Mouse (Mus musculus) myocyte (in vitro differentiated cells): ENCODE data around the gene Gnaq. TPM values are rescaled to one million over a fixed set of nuclear protein-coding genes. Genes with fewer than 3 reads are reported as not detected.

Source experiments
- H3K27me3 ChIP-seq: one replicate; pipeline ENCODE4 v1.6.1; 2011; ENCODE audit not compliant: control insufficient read depth, insufficient read depth, insufficient read length
- H3K36me3 ChIP-seq: one replicate; pipeline ENCODE4 v1.6.1; 2011; ENCODE audit not compliant: control insufficient read depth, insufficient read depth
- H3K4me2 ChIP-seq: one replicate; pipeline ENCODE4 v1.6.1; 2011; ENCODE audit warnings: low read depth, control low read depth
- H3K4me3 ChIP-seq: one replicate; pipeline ENCODE4 v1.5.1; 2011; ENCODE audit warnings: mild to moderate bottlenecking, control low read depth, moderate library complexity
- H3K79me2 ChIP-seq: one replicate; pipeline ENCODE4 v1.6.1; 2011; ENCODE audit not compliant: control insufficient read depth, insufficient read depth
- H3ac ChIP-seq: one replicate; pipeline ENCODE4 v1.6.1; 2011; ENCODE audit not compliant: control insufficient read depth, insufficient read length
- CEBPB ChIP-seq: IDR thresholded peaks from 2 replicates; pipeline ENCODE4 v1.6.1; 2011; ENCODE audit warnings: mild to moderate bottlenecking, moderate library complexity; ENCODE audit not compliant: poor library complexity, insufficient read depth, severe bottlenecking
- E2F4 ChIP-seq: IDR thresholded peaks from one replicate; pipeline ENCODE4 v1.6.1; 2011; ENCODE audit warnings: mild to moderate bottlenecking, control low read depth, moderate library complexity; ENCODE audit not compliant: insufficient read depth
- MAX ChIP-seq: IDR thresholded peaks from one replicate; pipeline ENCODE4 v1.6.1; 2011; ENCODE audit warnings: low read depth, mild to moderate bottlenecking, control low read depth
- MYOD1 ChIP-seq, 3 experiments: IDR thresholded peaks; one replicate each; pipeline ENCODE4 v1.6.1; 2011; ENCODE audit warnings: control low read depth in 2 of 3, low read depth in 2 of 3, mild to moderate bottlenecking in 2 of 3, moderate library complexity in 1 of 3; ENCODE audit not compliant: insufficient read length in 2 of 3, control insufficient read depth in 1 of 3
- MYOG ChIP-seq, 3 experiments: IDR thresholded peaks; one replicate each; pipeline ENCODE4 v1.6.1; 2011; ENCODE audit warnings: control low read depth in 2 of 3, low read depth in 2 of 3, mild to moderate bottlenecking in 2 of 3; ENCODE audit not compliant: insufficient read length in 2 of 3, control insufficient read depth in 1 of 3, insufficient read depth in 1 of 3
- POLR2A ChIP-seq: IDR thresholded peaks from one replicate; pipeline ENCODE4 v1.6.1; 2011; ENCODE audit warnings: low read depth, mild to moderate bottlenecking, control low read depth, moderate library complexity; ENCODE audit not compliant: insufficient read length
- POLR2AphosphoS2 ChIP-seq: IDR thresholded peaks from one replicate; pipeline ENCODE4 v1.6.1; 2011; ENCODE audit warnings: low read depth, control low read depth; ENCODE audit not compliant: insufficient read length
- REST ChIP-seq: IDR thresholded peaks from one replicate; pipeline ENCODE4 v1.6.1; 2011; ENCODE audit warnings: mild to moderate bottlenecking, control low read depth, moderate library complexity; ENCODE audit not compliant: insufficient read depth, insufficient read length
- SRF ChIP-seq: IDR thresholded peaks from one replicate; pipeline ENCODE4 v1.6.1; 2011; ENCODE audit warnings: low read depth; ENCODE audit not compliant: control insufficient read depth, insufficient read length
- TCF12 ChIP-seq: IDR thresholded peaks from one replicate; pipeline ENCODE4 v1.6.1; 2011; ENCODE audit warnings: mild to moderate bottlenecking, control low read depth; ENCODE audit not compliant: poor library complexity, insufficient read depth, severe bottlenecking
- TCF3 ChIP-seq: IDR thresholded peaks from one replicate; pipeline ENCODE4 v1.6.1; 2011; ENCODE audit warnings: low read depth, control low read depth; ENCODE audit not compliant: insufficient read length
- USF1 ChIP-seq: IDR thresholded peaks from one replicate; pipeline ENCODE4 v1.6.1; 2011; ENCODE audit warnings: low read depth, mild to moderate bottlenecking, control low read depth, moderate library complexity
- polyA plus RNA-seq: library from polyadenylated mRNA; unstranded; fragments of >200 nt; fragmentation: generic; extraction: Trizol; gene quantifications from one replicate; pipeline ENCODE4 v1.2.1, GENCODE M21; 2012; ENCODE audit warnings: missing spikeins

The Gnaq gene
- polyA plus RNA-seq, 1 experiment, result 8.3 TPM

DNA sequence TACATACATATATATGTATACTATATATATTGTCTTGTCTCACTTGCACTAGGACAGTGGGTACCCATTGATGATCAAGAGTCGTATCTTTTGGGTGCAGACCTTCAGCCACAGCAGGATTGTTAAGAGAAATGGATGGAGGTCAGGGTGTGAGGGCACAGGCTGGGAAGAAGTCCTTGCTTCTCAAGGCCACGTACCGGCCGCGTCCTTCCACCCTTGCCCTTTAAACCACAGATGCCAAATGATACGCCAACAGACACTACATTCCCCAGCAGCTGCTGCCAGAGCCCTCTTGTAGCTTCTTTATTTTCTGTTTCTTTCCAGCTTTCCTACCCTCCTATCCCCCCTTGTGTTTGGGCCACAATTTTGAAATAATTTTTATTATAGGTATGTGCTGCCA is 251.5 kb downstream of the Gnaq start:
- H3K79me2 ChIP-seq, result no peaks in the 10 kb centered on the region
- H3K27me3 ChIP-seq, result no peaks in the 10 kb centered on the region
- TF ChIP-seq MYOD1 (IDR thresholded peaks at IDR 0.05; ENCODE audit: control insufficient read depth in 1 of 3, insufficient read length in 2 of 3, low read depth in 2 of 3), result peak in 1 of 3 experiments; percentile 3
- TF ChIP-seq MYOG (IDR thresholded peaks at IDR 0.05; ENCODE audit: control insufficient read depth in 1 of 3, insufficient read depth in 1 of 3, insufficient read length in 2 of 3, low read depth in 2 of 3), result peak in 1 of 3 experiments; percentile 9
- TF ChIP-seq E2F4, result no peak
- TF ChIP-seq TCF12, result no peak
- no peak overlapping the region for H3K4me3 ChIP-seq
- H3ac ChIP-seq, result no peak overlapping the region
- peaks cover 19% of the 10 kb centered on the region for H3K36me3 ChIP-seq
- H3K4me2 ChIP-seq, result no peak overlapping the region

DNA sequence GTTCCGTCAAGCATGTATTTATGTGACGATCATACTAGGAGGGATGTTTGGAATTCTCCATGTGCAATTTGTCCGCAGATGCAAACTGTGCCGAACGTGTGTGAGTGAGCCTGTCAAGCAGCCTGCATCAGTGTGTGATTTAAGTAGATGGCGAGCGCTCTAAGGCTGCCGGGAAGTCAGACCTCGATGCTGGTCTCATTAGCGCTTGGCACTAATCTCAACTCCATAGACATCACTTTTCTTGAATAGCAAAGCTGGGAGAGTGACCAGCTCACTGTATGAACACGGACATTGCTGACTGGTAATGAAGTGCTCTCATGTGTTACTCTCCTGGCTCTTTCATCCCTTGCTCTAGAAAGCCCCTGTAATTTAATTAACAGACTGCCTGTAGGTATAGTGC is 252.3 kb downstream of the Gnaq start:
- Histone ChIP-seq H3K27me3 (no peaks in the 10 kb centered on the region), H3K36me3 (peaks cover 19% of the 10 kb centered on the region), H3K4me2 (no peak overlapping the region), H3K4me3 (no peak overlapping the region), H3ac (no peak overlapping the region), H3K79me2 (no peaks in the 10 kb centered on the region)
- TF ChIP-seq SRF, result no peak
- TF ChIP-seq MYOD1 (IDR thresholded peaks at IDR 0.05; ENCODE audit: control insufficient read depth in 1 of 3, insufficient read length in 2 of 3, low read depth in 2 of 3), result no peak
- no peak for TF ChIP-seq REST
- TF ChIP-seq E2F4, result no peak
- no peak for TF ChIP-seq MYOG (IDR thresholded peaks at IDR 0.05; ENCODE audit: control insufficient read depth in 1 of 3, insufficient read depth in 1 of 3, insufficient read length in 2 of 3, low read depth in 2 of 3)
- TF ChIP-seq POLR2AphosphoS2, result no peak
- no peak for TF ChIP-seq TCF12
- no peak for TF ChIP-seq CEBPB
- no peak for TF ChIP-seq TCF3
- TF ChIP-seq USF1, result no peak
- no peak for TF ChIP-seq POLR2A
- TF ChIP-seq MAX, result no peak

DNA sequence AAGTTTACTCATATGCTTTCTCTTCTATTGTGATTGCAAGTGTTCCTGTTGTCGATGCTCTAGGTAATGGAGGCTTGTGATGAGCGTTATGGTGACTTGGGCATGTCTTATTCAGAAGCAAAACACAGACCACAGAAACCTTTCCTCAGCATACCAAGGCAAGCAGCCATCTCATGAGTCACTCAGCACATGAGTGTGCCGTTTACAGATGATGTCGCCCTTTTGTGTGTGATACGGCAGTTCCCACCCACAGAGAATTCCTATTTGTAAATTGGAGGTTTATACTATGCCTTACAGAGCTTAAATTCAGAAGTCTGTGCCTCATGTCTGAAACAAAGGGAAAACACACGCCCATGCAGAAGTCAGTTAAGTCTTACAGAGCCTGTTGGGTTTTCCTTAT is 253.9 kb downstream of the Gnaq start:
- H3ac ChIP-seq, result no peak overlapping the region
- no peak overlapping the region for H3K4me3 ChIP-seq
- peak in 1 of 3 experiments; percentile 33 for TF ChIP-seq MYOD1 (IDR thresholded peaks at IDR 0.05; ENCODE audit: control insufficient read depth in 1 of 3, insufficient read length in 2 of 3, low read depth in 2 of 3)
- no peak for TF ChIP-seq MAX
- no peak for TF ChIP-seq TCF3
- H3K4me2 ChIP-seq, result peak overlapping the region; percentile 54
- H3K79me2 ChIP-seq, result no peaks in the 10 kb centered on the region
- H3K36me3 ChIP-seq, result peaks cover 19% of the 10 kb centered on the region
- no peaks in the 10 kb centered on the region for H3K27me3 ChIP-seq

DNA sequence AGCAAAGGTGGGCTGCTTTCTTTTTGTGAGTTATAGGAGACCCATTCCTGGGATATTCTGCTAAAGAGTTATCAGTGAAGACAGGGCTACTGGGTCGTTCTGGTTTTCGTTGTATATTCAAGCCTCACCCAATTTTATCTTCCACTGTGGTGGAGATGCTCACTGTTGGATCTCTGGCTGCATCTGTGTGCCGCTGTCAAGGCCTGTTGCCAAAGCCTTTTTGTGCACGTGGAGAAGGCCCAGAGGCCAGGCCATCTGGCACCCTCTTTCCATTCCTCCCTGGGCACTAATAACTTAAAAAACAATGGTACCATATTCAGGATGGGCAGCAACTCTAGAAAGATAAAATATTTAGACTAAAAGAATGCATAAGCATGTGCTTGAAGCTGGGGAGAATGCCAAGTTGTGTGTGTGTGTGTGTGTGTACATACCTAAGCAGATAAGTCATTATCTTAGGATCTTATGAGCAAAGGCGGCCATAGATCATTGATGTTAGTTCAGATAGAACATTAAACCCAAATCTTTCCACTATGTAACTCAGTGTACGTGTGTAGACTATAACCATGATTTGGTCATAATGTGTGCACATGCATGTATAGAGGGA is 257.7 kb downstream of the Gnaq start:
- no peak for TF ChIP-seq TCF12
- TF ChIP-seq POLR2AphosphoS2, result no peak
- TF ChIP-seq POLR2A, result no peak
- TF ChIP-seq TCF3, result no peak
- no peak for TF ChIP-seq SRF
- no peak for TF ChIP-seq MYOG (IDR thresholded peaks at IDR 0.05; ENCODE audit: control insufficient read depth in 1 of 3, insufficient read depth in 1 of 3, insufficient read length in 2 of 3, low read depth in 2 of 3)
- TF ChIP-seq MYOD1 (IDR thresholded peaks at IDR 0.05; ENCODE audit: control insufficient read depth in 1 of 3, insufficient read length in 2 of 3, low read depth in 2 of 3), result no peak
- no peak for TF ChIP-seq MAX
- TF ChIP-seq USF1, result no peak
- no peak for TF ChIP-seq E2F4
- no peak for TF ChIP-seq REST
- TF ChIP-seq CEBPB, result no peak
- H3K79me2 ChIP-seq, result no peaks in the 10 kb centered on the region
- H3K36me3 ChIP-seq, result peaks cover under 1% of the 10 kb centered on the region
- H3K27me3 ChIP-seq, result no peaks in the 10 kb centered on the region
- H3ac ChIP-seq, result no peak overlapping the region
- no peak overlapping the region for H3K4me2 ChIP-seq
- H3K4me3 ChIP-seq, result no peak overlapping the region

DNA sequence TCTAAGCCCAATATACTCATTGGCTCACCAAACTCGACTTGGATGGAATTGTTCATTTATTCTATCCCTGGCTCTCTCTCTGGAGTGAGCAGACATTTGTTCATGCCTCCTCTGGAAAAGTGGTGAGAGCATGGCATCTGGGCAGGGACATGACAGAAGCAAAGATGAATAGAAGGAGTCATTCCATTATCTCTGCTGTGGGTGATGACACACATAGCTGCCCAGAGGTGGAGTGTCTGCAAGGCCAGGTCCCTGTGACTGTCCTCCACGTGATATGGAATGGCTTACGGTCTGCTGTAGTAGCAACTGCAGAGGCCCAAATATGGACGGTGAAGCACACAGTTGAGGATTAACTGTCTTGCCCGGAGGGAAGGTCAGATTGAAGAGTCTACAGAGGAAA is 261.8 kb downstream of the Gnaq start:
- Histone ChIP-seq H3K4me2 (no peak overlapping the region), H3K4me3 (no peak overlapping the region), H3K79me2 (no peaks in the 10 kb centered on the region), H3K36me3 (no peaks in the 10 kb centered on the region), H3K27me3 (no peaks in the 10 kb centered on the region), H3ac (no peak overlapping the region)
- TF ChIP-seq MYOD1 (IDR thresholded peaks at IDR 0.05; ENCODE audit: control insufficient read depth in 1 of 3, insufficient read length in 2 of 3, low read depth in 2 of 3), result no peak
- TF ChIP-seq MAX, result no peak
- TF ChIP-seq E2F4, result no peak
- no peak for TF ChIP-seq TCF12
- no peak for TF ChIP-seq USF1
